Mouse (Mus musculus): Measurements from ENCODE around the gene Olfr293.

The Olfr293 gene

GRCm38 (mm10) chr7:86648761-86649160, at the start of gene Olfr293:
TSS of gene Olfr293 (plus strand) at chr7:86649061.
- CTCF ChIA-PET: no interaction called here
- POLR2A ChIA-PET: no interaction called here

- ChIA-PET CTCF (no interaction called here), POLR2A (no interaction called here)
Measured at GRCm38 (mm10) chr7:86616543-86616942, 32.3 kb upstream of the Olfr293 start, which contains the start of gene Olfr294. TSS of gene Olfr294 (minus strand) at chr7:86616643.

GRCm38 (mm10) chr7:86688030-86688429, 39.2 kb downstream of the Olfr293 start, which contains the start of gene Olfr292:
TSS of gene Olfr292 (plus strand) at chr7:86688330.
- POLR2A ChIA-PET: no interaction called here
- CTCF ChIA-PET: no interaction called here
